Mouse (Mus musculus) testis, adult 2 months (tissue): ENCODE data around the gene Fasn. TPM values are rescaled to one million over a fixed set of nuclear protein-coding genes. Genes with fewer than 3 reads are reported as not detected.

Source experiments
- H3K27ac ChIP-seq: fragments of 200-500 bp; 2 replicates; pipeline ENCODE4 v1.5.1; 2012; ENCODE audit warnings: low read depth, low read length; ENCODE audit not compliant: control insufficient read depth, insufficient read depth
- H3K27me3 ChIP-seq: fragments of 200-500 bp; 2 replicates; pipeline ENCODE4 v1.6.1; 2012; ENCODE audit warnings: mild to moderate bottlenecking, low read length, moderate library complexity; ENCODE audit not compliant: control insufficient read depth, insufficient read depth
- H3K36me3 ChIP-seq: fragments of 200-500 bp; 2 replicates; pipeline ENCODE4 v1.6.1; 2012; ENCODE audit warnings: mild to moderate bottlenecking, low read length; ENCODE audit not compliant: control insufficient read depth, insufficient read depth
- H3K4me1 ChIP-seq: fragments of 200-500 bp; 2 replicates; pipeline ENCODE4 v1.6.1; 2012; ENCODE audit warnings: low read length; ENCODE audit not compliant: control insufficient read depth, insufficient read depth
- H3K4me3 ChIP-seq: fragments of 200-500 bp; 2 replicates; pipeline ENCODE4 v1.5.1; 2012; ENCODE audit warnings: low read depth, mild to moderate bottlenecking, low read length, moderate library complexity, mixed read lengths; ENCODE audit not compliant: control insufficient read depth
- CTCF ChIP-seq: fragments of 200-500 bp; IDR thresholded peaks from 2 replicates; pipeline ENCODE4 v1.5.1; 2012; ENCODE audit warnings: low read depth, mild to moderate bottlenecking, inconsistent platforms, low read length, moderate library complexity; ENCODE audit not compliant: control insufficient read depth, insufficient read depth, insufficient replicate concordance
- POLR2A ChIP-seq: fragments of 200-500 bp; IDR thresholded peaks from 2 replicates; pipeline ENCODE4 v1.6.1; 2012; ENCODE audit warnings: low read depth, mild to moderate bottlenecking, inconsistent platforms, low read length, moderate library complexity; ENCODE audit not compliant: control insufficient read depth
- polyA plus RNA-seq: library from polyadenylated mRNA; depleted of rRNA; stranded (reverse); fragments of >200 nt; gene quantifications from 2 replicates; pipeline ENCODE4 v1.2.3, GENCODE M21; 2012

Gene Fasn
- polyA plus RNA-seq, 1 experiment: 72.1 TPM

- no peak overlapping the region for H3K27ac ChIP-seq
- H3K4me3 ChIP-seq: no peak overlapping the region
- H3K4me1 ChIP-seq: peaks cover 18% of the 10 kb centered on the region
- TF ChIP-seq CTCF (no peak), POLR2A (no peak)
- H3K36me3 ChIP-seq: no peaks in the 10 kb centered on the region
- no peaks in the 10 kb centered on the region for H3K27me3 ChIP-seq
These were observed 1.9 kb upstream of the Fasn start for GRCm38 (mm10) chr11:120826016-120826953.

- no peak for TF ChIP-seq POLR2A
- H3K4me1 ChIP-seq: peaks cover 18% of the 10 kb centered on the region
- H3K4me3 ChIP-seq: peak overlapping the region; percentile 83
- H3K36me3 ChIP-seq: no peaks in the 10 kb centered on the region
- H3K27me3 ChIP-seq: no peaks in the 10 kb centered on the region
- peak overlapping the region; percentile 97; the same call in 1 of the 2 replicates for H3K27ac ChIP-seq
These were observed 1.0 kb upstream of the Fasn start for GRCm38 (mm10) chr11:120825289-120825863.

GRCm38 (mm10) chr11:120824787-120825288 lies 491 bp upstream of the Fasn start:
- Histone ChIP-seq H3K27ac (peak overlapping the region; percentile 97), H3K27me3 (no peaks in the 10 kb centered on the region), H3K36me3 (no peaks in the 10 kb centered on the region), H3K4me3 (peak overlapping the region; percentile 83), H3K4me1 (peaks cover 18% of the 10 kb centered on the region)
- TF ChIP-seq POLR2A (no peak), CTCF (no peak)

- Histone ChIP-seq H3K27ac (peak overlapping the region; percentile 86), H3K4me3 (peak overlapping the region; percentile 83), H3K27me3 (no peaks in the 10 kb centered on the region), H3K36me3 (no peaks in the 10 kb centered on the region; the same call in 1 of the 2 replicates), H3K4me1 (peaks cover 18% of the 10 kb centered on the region)
- no peak for TF ChIP-seq POLR2A
- no peak for TF ChIP-seq CTCF
These were observed 798 bp downstream of the Fasn start for GRCm38 (mm10) chr11:120823551-120823947.

GRCm38 (mm10) chr11:120822831-120823550 lies 1.4 kb downstream of the Fasn start:
- no peaks in the 10 kb centered on the region for H3K27me3 ChIP-seq
- H3K36me3 ChIP-seq: no peaks in the 10 kb centered on the region; the same call in 1 of the 2 replicates
- TF ChIP-seq POLR2A (peak; percentile 27; the same call in 1 of the 2 replicates), CTCF (no peak)
- peak overlapping the region; percentile 86 for H3K27ac ChIP-seq
- H3K4me3 ChIP-seq: peak overlapping the region; percentile 83
- peaks cover 18% of the 10 kb centered on the region for H3K4me1 ChIP-seq

- TF ChIP-seq POLR2A (no peak), CTCF (no peak)
- H3K27ac ChIP-seq: no peak overlapping the region
- no peaks in the 10 kb centered on the region; the same call in 1 of the 2 replicates for H3K36me3 ChIP-seq
These were observed 2.0 kb downstream of the Fasn start for GRCm38 (mm10) chr11:120822321-120822720.

More at GRCm38 (mm10) chr11:120822321-120822720, 2.0 kb downstream of the Fasn start:
- peak overlapping the region; percentile 12; the same call in 1 of the 2 replicates for H3K4me3 ChIP-seq
- peaks cover 18% of the 10 kb centered on the region for H3K4me1 ChIP-seq
- H3K27me3 ChIP-seq: no peaks in the 10 kb centered on the region
